8 mouse cellular contexts compared by ENCODE assay signal in the genomic region with DNA sequence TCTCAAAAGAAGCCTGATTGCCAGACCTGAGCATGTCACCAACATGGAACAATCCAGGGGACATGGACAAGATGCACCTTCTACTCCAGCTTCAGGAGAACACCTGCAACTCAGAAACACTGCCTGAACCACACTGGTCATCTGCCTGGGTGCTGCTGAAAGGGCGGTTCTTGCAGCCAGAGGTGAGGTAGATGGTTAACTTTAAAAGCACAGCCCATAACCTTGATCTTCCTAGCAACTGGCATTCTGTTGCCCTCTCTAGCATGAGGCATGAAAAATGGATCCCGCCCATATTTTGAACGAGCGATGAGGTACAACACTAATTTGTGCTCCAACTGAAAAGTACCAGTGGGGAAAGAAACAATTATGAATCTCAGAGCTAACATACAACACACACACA. TPM values are rescaled to one million over a fixed set of nuclear protein-coding genes. Genes with fewer than 3 reads are reported as not detected.
DNase-seq lines count a peak whose midpoint lies in the region; ATAC-seq and TF ChIP-seq lines count a peak whose summit lies in the region.

No protein-coding gene starts in this region.

- ATAC-seq in embryonic facial prominence, embryonic 13.5 days (ENCODE audit: insufficient number of reproducible peaks, insufficient read depth, low FRiP score, low TSS enrichment, low read depth), result no peak
- no peak for ATAC-seq in midbrain, embryonic 13.5 days

- peak overlapping the region; percentile 43; the same call in 1 of the 2 replicates for H3K4me2 ChIP-seq in embryonic facial prominence, embryonic 13.5 days
- peak overlapping the region; percentile 83 for H3K4me2 ChIP-seq in midbrain, embryonic 13.5 days (replicated peaks)

- H3K36me3 ChIP-seq in heart, adult 2 months (ENCODE audit: control insufficient read depth, insufficient read depth, low read length), result peaks cover 48% of the 10 kb centered on the region
- peaks cover 22% of the 10 kb centered on the region for H3K36me3 ChIP-seq in embryonic facial prominence, embryonic 13.5 days
- H3K36me3 ChIP-seq in kidney, adult 2 months (ENCODE audit: control insufficient read depth, insufficient read depth, low read length), result no peaks in the 10 kb centered on the region; the same call in 1 of the 2 replicates
- H3K36me3 ChIP-seq in midbrain, embryonic 13.5 days, result peaks cover 16% of the 10 kb centered on the region

- intact Hi-C loops in heart, adult 2 months (cut with DNase I), result no loop called here
- intact Hi-C loops in heart, postnatal 10 days (cut with DNase I), result no loop called here

- H3K27ac ChIP-seq in heart, adult 2 months, result peak overlapping the region; percentile 98
- peak overlapping the region; percentile 71; the same call in 1 of the 2 replicates for H3K27ac ChIP-seq in embryonic facial prominence, embryonic 13.5 days
- peak overlapping the region; percentile 77 for H3K27ac ChIP-seq in kidney, adult 2 months (ENCODE audit: insufficient read depth, low read depth, low read length)
- peak overlapping the region; percentile 93 for H3K27ac ChIP-seq in midbrain, embryonic 13.5 days

- no peak for TF ChIP-seq CTCF in heart, adult 2 months (IDR thresholded peaks at IDR 0.05)
- TF ChIP-seq CTCF in kidney, adult 2 months (conservative IDR thresholded peaks at IDR 0.05; ENCODE audit: insufficient read depth, insufficient read length, low read depth, low read length), result no peak

- H3K9me3 ChIP-seq in embryonic facial prominence, embryonic 13.5 days, result no peaks in the 10 kb centered on the region
- no peaks in the 10 kb centered on the region for H3K9me3 ChIP-seq in midbrain, embryonic 13.5 days

- no peak overlapping the region; the same call in 1 of the 2 replicates for H3K9ac ChIP-seq in heart, adult 2 months (ENCODE audit: low read depth, low read length)
- no peak overlapping the region for H3K9ac ChIP-seq in embryonic facial prominence, embryonic 13.5 days
- peak overlapping the region; percentile 58 for H3K9ac ChIP-seq in midbrain, embryonic 13.5 days (replicated peaks)

- TF ChIP-seq POLR2A in heart, adult 2 months (IDR thresholded peaks at IDR 0.05; ENCODE audit: insufficient read depth, low read depth, low read length), result no peak
- TF ChIP-seq POLR2A in kidney, adult 2 months (IDR thresholded peaks at IDR 0.05; ENCODE audit: low read depth, low read length), result no peak

- H3K27me3 ChIP-seq in heart, adult 2 months (ENCODE audit: control insufficient read depth, insufficient read depth, low read length), result no peaks in the 10 kb centered on the region
- no peaks in the 10 kb centered on the region for H3K27me3 ChIP-seq in embryonic facial prominence, embryonic 13.5 days
- H3K27me3 ChIP-seq in kidney, adult 2 months (replicated peaks; ENCODE audit: control insufficient read depth, insufficient read depth, low read length), result no peaks in the 10 kb centered on the region
- no peaks in the 10 kb centered on the region for H3K27me3 ChIP-seq in midbrain, embryonic 13.5 days

- no peak for TF ChIP-seq EP300 in heart, adult 2 months (IDR thresholded peaks at IDR 0.05; ENCODE audit: insufficient read depth, low read depth, low read length)

- no peak overlapping the region for H3K4me3 ChIP-seq in heart, adult 2 months
- no peak overlapping the region for H3K4me3 ChIP-seq in embryonic facial prominence, embryonic 13.5 days
- H3K4me3 ChIP-seq in kidney, adult 2 months (ENCODE audit: insufficient read depth, low read depth, low read length), result no peak overlapping the region
- peak overlapping the region; percentile 28 for H3K4me3 ChIP-seq in midbrain, embryonic 13.5 days (replicated peaks)

- DNase-seq in heart, adult 2 months, result no peak
- DNase-seq in heart, postnatal 10 days, result no peak
- DNase-seq in kidney, adult 2 months, result peak; percentile 87
- no peak for DNase-seq in T-cell, adult 2 months (ENCODE audit: low spot score)
- no peak for DNase-seq in left cerebral cortex, adult 9 months (ENCODE audit: low spot score in 2 of 2)
- no peak for DNase-seq in gastrocnemius, adult 18-20 months (ENCODE audit: low spot score)

- WGBS in heart, adult 2 months, result 85% methylated on average over 4 of the region's 4 CpGs
- WGBS in embryonic facial prominence, embryonic 13.5 days, result 70% methylated on average over 4 of the region's 4 CpGs
- 33% methylated on average over 4 of the region's 4 CpGs for WGBS in kidney, adult 2 months
- 57% methylated on average over 4 of the region's 4 CpGs for WGBS in midbrain, embryonic 13.5 days

- H3K4me1 ChIP-seq in heart, adult 2 months (ENCODE audit: control insufficient read depth, insufficient read depth, low read length), result peaks cover 63% of the 10 kb centered on the region
- H3K4me1 ChIP-seq in embryonic facial prominence, embryonic 13.5 days, result peaks cover 94% of the 10 kb centered on the region
- H3K4me1 ChIP-seq in kidney, adult 2 months (ENCODE audit: control insufficient read depth, insufficient read depth, low read length), result peaks cover 82% of the 10 kb centered on the region
- H3K4me1 ChIP-seq in midbrain, embryonic 13.5 days (replicated peaks), result peaks cover 91% of the 10 kb centered on the region

- peaks cover 4% of the 10 kb centered on the region; the same call in 1 of the 2 replicates for H3K79me2 ChIP-seq in heart, adult 2 months (replicated peaks; ENCODE audit: control insufficient read depth, insufficient read depth, low read length)

RNA-seq across cellular contexts. Expression of gene Zmynd8, which starts 21.6 kb away (rescaled TPM):
- 10 to 100 TPM; 44.4 to 47.2 TPM for total RNA-seq in heart, adult 2 months (2021)
- 20.4 and 31.2 TPM in 2 replicates for polyA plus RNA-seq in heart, adult 2 months (2012; rRNA removed)
- 10 to 100 TPM; 48.7 to 55.5 TPM for total RNA-seq in heart, postnatal 10 days (2021)
- 61.4 and 62.3 TPM in 2 replicates for polyA plus RNA-seq in embryonic facial prominence, embryonic 13.5 days (2015; fragmentation: Nextera tagmentation; extraction: Ambion mirVana)
- 27.7 and 29.0 TPM in 2 replicates for polyA plus RNA-seq in kidney, adult 2 months (2012; rRNA removed)
- polyA plus RNA-seq in midbrain, embryonic 13.5 days (2015; fragmentation: Nextera tagmentation; extraction: Ambion mirVana), result 85.4 and 86.8 TPM in 2 replicates
- total RNA-seq in gastrocnemius, adult 18-20 months (2021), result 10 to 100 TPM; 16.4 to 17.2 TPM
